Mouse (Mus musculus): ENCODE results near the gene Lat2.
A peak's percentile ranks its signal among the peaks of the same experiment; 100 is the strongest.
"Not testable (repeated sequence)": the region's sequence is repeated elsewhere in the genome, so short reads cannot be mapped to it uniquely, and the experiment has no call there.

The Lat2 gene

GRCm38 (mm10) chr5:134614802-134615201 is at the start of gene Lat2:
Gene Lat2, minus strand, starts transcription at chr5:134615025.
- peak; percentile 22 for DNase-seq (ENCODE audit: low read depth, low spot score)

GRCm38 (mm10) chr5:134656708-134657107 is 41.9 kb upstream of the Lat2 start:
- no peak for DNase-seq (ENCODE audit: low read depth, low spot score)

GRCm38 (mm10) chr5:134652015-134652414 is 37.2 kb upstream of the Lat2 start:
- no peak for DNase-seq (ENCODE audit: low read depth, low spot score)

- DNase-seq (ENCODE audit: low read depth, low spot score) = peak; percentile 72
These were observed 36.1 kb upstream of the Lat2 start for GRCm38 (mm10) chr5:134650926-134651325.

GRCm38 (mm10) chr5:134648976-134649375 is 34.2 kb upstream of the Lat2 start:
- not testable (repeated sequence) for DNase-seq (ENCODE audit: low read depth, low spot score)

GRCm38 (mm10) chr5:134647394-134647793 is 32.6 kb upstream of the Lat2 start:
- no peak for DNase-seq (ENCODE audit: low read depth, low spot score)

GRCm38 (mm10) chr5:134646461-134646860 is 31.6 kb upstream of the Lat2 start:
- DNase-seq (ENCODE audit: low read depth, low spot score) = no peak

- no peak for DNase-seq (ENCODE audit: low read depth, low spot score)
These were observed 29.9 kb upstream of the Lat2 start for GRCm38 (mm10) chr5:134644643-134645118.

- DNase-seq (ENCODE audit: low read depth, low spot score) = no peak
These were observed 29.3 kb upstream of the Lat2 start for GRCm38 (mm10) chr5:134644121-134644520.

- DNase-seq (ENCODE audit: low read depth, low spot score) = no peak
These were observed 25.5 kb upstream of the Lat2 start for GRCm38 (mm10) chr5:134640371-134640770.

- peak; percentile 98 for DNase-seq (ENCODE audit: low read depth, low spot score)
These were observed 24.5 kb upstream of the Lat2 start, which contains the start of gene Eif4h for GRCm38 (mm10) chr5:134639269-134639682. Gene Eif4h, minus strand, starts transcription at chr5:134639490.

GRCm38 (mm10) chr5:134638461-134639268 is 23.8 kb upstream of the Lat2 start:
- no peak for DNase-seq (ENCODE audit: low read depth, low spot score)

- no peak for DNase-seq (ENCODE audit: low read depth, low spot score)
These were observed 23.1 kb upstream of the Lat2 start for GRCm38 (mm10) chr5:134637820-134638367.

- no peak for DNase-seq (ENCODE audit: low read depth, low spot score)
These were observed 18.0 kb upstream of the Lat2 start for GRCm38 (mm10) chr5:134632841-134633240.

GRCm38 (mm10) chr5:134630835-134631234 is 16.0 kb upstream of the Lat2 start:
- DNase-seq (ENCODE audit: low read depth, low spot score) = no peak

GRCm38 (mm10) chr5:134629508-134629907 is 14.7 kb upstream of the Lat2 start:
- no peak for DNase-seq (ENCODE audit: low read depth, low spot score)

GRCm38 (mm10) chr5:134622069-134622468 is 7.2 kb upstream of the Lat2 start:
- DNase-seq (ENCODE audit: low read depth, low spot score) = no peak

- no peak for DNase-seq (ENCODE audit: low read depth, low spot score)
These were observed 6.3 kb upstream of the Lat2 start for GRCm38 (mm10) chr5:134621099-134621640.

GRCm38 (mm10) chr5:134620457-134620856 is 5.6 kb upstream of the Lat2 start:
- DNase-seq (ENCODE audit: low read depth, low spot score) = no peak

- DNase-seq (ENCODE audit: low read depth, low spot score) = peak; percentile 73
These were observed 2.2 kb upstream of the Lat2 start for GRCm38 (mm10) chr5:134617071-134617470.

GRCm38 (mm10) chr5:134615780-134616179 is 955 bp upstream of the Lat2 start:
- no peak for DNase-seq (ENCODE audit: low read depth, low spot score)

- DNase-seq (ENCODE audit: low read depth, low spot score) = no peak
These were observed 555 bp upstream of the Lat2 start for GRCm38 (mm10) chr5:134615380-134615779.

GRCm38 (mm10) chr5:134614296-134614695 is 529 bp downstream of the Lat2 start:
- DNase-seq (ENCODE audit: low read depth, low spot score) = no peak

Data from CD4-positive, CD25-positive, alpha-beta regulatory T cell, adult 2 months (primary cell).